Mouse (Mus musculus) embryo, embryonic 10.5 days (tissue): ENCODE data around the gene Tspan7.
A peak's percentile ranks its signal among the peaks of the same experiment; 100 is the strongest.

Experiments used
- DNase-seq: peaks from one replicate; pipeline ENCODE4 v3.0.0-alpha.2; 2015; ENCODE audit warnings: low spot score

Gene Tspan7

DNA sequence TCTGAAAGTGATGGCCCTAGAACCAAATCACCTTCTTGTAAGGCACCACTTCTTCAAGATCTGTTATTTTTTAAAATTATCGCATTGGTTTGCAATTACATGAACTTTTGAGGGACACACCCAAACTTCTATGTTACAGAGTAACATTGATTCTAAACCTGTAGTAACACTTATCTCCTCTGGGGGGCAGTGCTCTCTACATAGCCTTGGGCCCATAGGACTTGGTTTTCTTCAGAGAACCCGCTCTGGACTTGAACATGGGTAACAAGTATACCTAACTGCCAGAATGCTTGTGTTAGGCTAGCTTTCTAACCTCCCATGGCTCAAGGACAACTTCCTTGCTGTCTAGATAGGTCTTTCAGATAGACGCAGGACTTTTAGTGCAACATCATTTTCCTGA lies 64.8 kb downstream of the Tspan7 start:
- DNase-seq, result no peak

DNA sequence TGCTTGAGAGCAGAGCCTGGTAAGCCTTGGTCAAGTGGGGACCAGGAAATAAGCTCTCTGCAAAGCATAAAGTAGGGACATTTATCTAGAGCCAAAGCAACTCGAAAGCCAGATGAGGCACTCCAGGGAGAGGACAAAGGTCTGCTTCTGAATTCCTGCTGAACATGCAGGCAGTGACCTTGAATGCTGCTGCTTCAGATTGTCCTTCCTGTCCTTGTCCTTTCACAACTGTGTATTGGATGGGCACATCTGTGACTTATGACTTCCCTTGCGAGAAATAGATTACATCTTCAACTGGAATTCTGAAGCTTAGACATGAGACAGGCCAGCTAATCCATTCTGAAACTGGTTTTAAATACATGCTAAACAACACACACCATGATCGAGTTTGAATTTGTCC lies 71.9 kb downstream of the Tspan7 start:
- no peak for DNase-seq

DNA sequence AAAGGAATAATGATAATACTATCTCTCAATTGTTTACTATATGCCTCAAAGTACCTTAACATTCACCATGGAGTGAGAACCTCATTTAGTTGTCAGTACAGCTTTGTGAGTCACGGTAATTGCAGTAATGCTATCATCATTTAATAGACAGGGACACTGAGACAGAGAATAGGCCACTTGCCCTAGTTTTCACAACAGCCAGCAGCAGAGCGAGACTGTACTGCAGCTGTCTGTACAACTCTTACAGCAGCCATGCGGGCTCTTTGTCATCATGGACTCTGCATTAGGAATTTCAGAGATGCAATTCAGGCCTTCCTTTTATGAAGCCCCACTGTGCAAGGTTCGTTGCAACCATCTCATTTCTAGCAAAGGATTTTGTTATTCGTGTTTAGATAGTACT lies 72.6 kb downstream of the Tspan7 start:
- DNase-seq, result no peak

DNA sequence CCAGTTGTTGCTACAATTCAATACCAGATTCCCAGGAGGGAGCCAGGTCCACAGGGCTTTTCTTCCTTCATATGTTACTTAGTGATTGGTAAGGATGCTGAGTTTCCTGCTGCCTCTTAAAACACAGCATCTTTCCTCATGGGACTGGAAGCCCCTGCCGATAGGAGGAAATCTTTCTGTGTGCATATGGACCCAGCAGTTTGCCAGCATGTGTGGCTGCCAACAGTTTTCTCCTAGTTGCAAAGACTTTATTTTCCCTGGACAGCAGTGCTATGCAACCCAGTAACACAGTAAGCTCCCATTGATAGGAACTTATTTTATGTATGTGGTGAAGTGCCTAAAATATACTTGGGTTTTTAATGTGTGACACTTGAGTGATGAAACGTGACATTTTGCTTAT lies 73.7 kb downstream of the Tspan7 start:
- DNase-seq, result no peak

DNA sequence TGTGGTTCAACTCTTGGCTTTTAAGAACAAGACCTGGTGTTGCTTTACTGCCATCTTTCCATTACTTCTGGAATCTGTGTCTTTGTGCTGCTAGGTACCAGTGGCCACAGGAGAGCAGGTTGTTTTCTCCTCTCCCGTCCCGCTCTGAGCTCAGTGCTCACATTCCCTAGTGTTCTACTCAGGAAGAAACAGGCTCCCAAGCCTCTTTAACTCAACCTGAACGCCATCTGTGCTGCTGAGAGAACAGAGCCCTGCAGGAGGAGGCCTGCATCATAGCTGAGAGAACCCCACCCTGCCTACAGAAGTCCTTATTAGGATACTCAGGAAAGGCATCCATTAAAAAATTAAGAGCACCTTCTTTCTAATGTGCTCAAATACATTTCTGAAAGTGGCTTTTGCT lies 80.9 kb downstream of the Tspan7 start:
- DNase-seq, result no peak

DNA sequence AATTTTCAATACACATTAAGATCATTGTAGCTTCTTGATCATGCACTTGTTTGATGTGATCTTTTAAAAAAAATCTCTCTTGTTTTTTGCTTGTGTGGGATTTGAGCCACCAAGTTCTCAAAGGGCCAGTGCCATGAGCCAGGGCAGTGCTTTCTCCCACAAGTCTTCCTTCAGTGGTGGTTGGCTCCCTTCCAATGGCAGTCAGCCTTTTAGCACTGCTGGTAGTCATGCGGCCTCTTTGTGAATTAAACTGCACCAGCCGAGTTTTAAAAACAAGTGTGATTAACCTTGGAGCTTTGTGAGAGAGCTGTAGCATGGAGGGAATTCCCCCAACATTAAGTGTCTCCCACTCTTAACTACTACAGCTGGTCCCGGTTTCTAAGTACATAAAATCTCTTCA lies 89.6 kb downstream of the Tspan7 start:
- DNase-seq, result no peak

DNA sequence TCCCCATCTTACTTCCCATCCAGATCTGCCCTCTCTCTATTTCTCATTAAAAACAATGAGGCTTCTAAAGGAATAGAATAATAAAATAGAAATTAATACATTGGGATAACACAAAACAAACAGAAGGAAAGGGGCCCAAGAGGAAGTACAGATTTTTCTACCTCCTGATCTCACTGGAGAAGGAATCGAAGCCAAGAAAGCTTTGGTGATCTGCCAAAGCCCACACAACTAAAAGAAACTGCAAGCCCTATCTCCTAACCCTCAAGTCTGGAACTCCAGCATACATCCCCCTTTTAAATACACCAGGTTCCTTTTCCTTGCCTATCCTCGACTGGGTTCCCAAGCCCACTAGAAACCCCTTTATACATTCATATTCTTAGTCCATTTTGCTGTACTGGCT lies 90.4 kb downstream of the Tspan7 start:
- no peak for DNase-seq

DNA sequence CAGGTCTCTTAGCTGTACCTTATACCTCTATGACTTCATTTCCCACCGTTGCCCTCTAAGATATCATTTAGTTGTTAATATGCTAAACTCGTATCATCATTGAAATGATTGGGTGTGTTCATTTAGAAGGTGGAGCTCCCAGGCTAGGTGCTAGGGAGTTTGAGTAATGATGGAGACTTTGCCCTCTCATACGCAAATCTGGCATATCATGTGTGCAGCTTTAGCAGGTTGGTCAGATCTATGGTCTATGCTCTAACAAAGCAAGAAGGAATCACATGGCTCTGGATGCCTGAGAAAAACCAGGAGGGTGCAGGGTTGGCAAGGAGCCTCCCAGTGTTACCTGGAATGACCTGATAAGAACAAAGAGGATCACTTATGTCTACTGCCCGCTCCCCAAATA lies 91.4 kb downstream of the Tspan7 start:
- DNase-seq, result no peak

DNA sequence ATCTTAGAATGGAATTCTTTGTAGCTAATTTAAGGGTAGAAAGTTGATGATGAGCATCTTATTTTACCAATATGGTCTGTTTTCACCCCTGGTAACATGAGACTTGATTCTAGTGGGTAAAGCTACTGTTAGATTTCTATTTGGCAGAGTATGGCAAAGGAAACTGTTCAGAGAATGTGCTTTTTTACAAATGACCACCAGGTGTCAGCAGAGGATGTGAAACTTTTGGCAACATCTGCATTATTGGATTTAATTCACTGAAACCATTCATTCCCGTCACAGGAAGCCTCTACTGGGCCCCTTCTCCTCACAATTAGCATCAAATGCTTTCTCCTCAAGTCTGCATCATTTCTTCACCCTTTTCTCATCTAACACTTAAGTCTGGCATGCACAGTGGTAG lies 92.4 kb downstream of the Tspan7 start:
- DNase-seq, result peak; percentile 66

DNA sequence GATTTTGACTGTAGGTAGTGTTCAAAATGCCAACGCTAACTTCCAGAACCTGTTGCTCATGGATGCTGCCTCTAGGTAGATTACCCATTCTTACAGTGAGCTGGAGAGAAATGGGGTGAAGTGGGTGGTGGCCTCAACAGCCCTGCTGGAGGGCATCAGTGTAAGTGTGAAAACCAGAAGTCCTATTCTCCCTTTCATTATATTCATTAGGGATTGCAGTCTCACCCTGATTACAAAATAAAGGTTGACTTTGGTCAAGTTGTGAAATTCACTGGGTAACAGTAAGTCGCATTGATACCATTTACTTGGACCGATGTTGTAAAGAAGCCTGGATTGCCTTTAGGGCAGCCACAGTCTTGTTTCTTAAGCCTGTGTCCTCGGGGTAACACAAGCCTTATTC lies 97.8 kb downstream of the Tspan7 start:
- DNase-seq, result no peak

DNA sequence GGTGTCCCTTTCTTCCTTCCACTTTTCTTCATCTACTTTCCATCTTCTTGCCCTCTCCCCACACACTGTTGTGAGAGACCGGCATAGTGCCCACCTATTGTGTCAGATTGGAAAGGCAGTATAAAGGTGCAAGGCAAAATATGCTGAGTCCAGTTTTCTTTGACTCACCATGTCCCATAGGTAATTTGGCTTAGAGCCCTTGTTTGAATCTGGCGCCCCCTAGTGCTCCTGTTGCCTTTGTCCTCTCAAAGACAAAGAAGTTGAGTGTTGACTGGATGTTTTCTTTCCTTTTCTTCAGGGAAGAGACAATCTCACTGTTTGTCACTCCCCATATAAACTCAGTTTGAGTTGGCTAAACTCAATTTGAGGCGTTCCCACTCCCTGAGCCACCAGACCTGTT lies 107.3 kb downstream of the Tspan7 start:
- peak; percentile 7 for DNase-seq

DNA sequence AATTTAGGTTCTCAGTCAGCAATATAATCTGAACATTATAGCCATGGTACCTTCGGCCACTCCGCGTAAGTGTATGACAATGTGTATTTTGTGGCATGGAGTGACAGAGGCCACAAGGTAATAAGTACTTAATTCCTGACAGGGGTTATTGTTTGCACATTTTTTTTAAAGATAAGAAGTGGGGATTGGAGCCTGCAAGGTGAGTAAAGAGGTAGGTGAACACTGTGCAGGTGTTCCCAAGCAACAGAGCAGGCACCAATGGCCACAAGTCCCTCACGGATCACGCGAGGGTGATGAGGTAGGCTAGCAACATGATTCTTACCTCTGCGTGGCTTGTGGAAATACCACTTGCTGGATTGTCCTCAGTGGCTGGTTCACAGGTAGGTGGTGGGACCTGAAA lies 108.6 kb downstream of the Tspan7 start:
- DNase-seq, result no peak

DNA sequence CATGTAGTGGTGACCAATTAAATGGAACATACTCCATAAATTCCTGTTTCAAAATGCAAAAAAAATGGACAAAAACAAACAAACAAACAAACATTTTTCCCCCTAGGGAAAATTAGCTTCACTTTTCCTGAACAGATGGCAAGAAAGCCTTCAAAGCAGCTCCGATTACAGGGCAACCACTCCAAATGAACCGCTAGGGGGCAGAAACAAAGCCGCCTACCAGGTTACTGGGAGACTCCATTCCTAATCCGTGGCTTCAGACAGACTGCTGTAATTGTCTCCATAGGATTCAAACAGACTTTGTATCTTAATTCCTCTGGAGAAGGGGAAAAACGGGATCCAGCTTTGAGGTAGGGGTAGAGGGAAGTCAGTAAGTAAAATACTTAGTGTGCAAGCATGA lies 132.2 kb downstream of the Tspan7 start:
- peak; percentile 73 for DNase-seq

DNA sequence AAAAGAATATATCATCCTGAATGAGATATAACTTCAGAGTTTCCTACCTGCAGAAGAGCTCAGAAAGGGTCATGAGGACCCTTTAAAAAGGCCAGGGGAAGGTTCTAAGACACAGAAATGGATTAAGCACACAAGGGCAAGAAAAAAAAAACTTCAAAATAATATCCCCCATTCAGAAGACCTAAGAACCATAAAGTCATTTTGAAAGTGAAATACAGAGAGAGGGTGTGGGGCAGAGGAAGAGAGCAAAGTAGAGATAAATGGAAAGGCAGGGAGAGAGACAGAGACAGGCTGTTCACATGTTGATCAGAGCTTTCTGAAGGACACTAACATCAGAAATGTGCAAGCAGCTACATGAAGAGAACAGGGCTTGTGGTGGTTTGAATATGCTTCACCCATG lies 156.1 kb downstream of the Tspan7 start:
- DNase-seq, result no peak
